Mouse (Mus musculus): ENCODE data around the gene Mphosph9.

GRCm38 (mm10) chr5:124300132-124300531 is 27.6 kb downstream of the Mphosph9 start:
- TF ChIP-seq CTCF (IDR thresholded peaks at IDR 0.05; ENCODE audit: low read depth, low read length), result no peak
- TF ChIP-seq POLR2A (IDR thresholded peaks at IDR 0.05; ENCODE audit: insufficient read depth, low read length), result no peak

Data from ES-Bruce4 (cell line).